Mouse (Mus musculus): ENCODE data around the gene Ptma.

DNA sequence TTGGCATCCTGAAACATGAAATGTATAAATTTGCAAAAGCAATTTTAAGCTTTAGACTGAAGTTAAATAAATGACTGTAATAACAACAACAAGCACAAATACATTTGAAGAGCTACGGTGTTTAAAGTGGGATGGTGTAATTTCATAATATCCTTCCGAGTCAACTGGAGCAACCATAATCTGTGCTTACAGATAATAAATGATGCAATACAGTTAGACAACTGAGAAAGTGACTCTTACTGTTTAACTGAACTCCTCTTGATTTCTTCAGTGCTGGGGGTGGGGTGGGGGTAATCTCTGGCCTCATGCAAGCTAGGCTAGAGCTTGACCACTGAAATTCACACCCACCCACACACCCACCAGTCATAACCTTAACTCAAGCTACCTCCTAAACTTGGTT, 44.9 kb downstream of the Ptma start:
- TF ChIP-seq CTCF (conservative IDR thresholded peaks at IDR 0.05; ENCODE audit: low read length) (no peak), NANOG (IDR thresholded peaks at IDR 0.05; ENCODE audit: borderline replicate concordance, low read length) (no peak)
